Mouse (Mus musculus) adipose tissue, adult 10 weeks (tissue): Measurements from ENCODE around the gene BC061212. TPM values are rescaled to one million over a fixed set of nuclear protein-coding genes. Genes with fewer than 3 reads are reported as not detected.

ENCODE experiments used
- polyA plus RNA-seq: library from polyadenylated mRNA; stranded (reverse); fragments of 350-450 nt; fragmentation: Illumina TruSeq; extraction: RNeasy Lipid Tissue Mini Kit (QIAGEN cat#74804); gene quantifications from one replicate; pipeline ENCODE4 v1.2.3, GENCODE M21; 2014; ENCODE audit warnings: low read depth, low replicate concordance

The BC061212 gene
- not detected for polyA plus RNA-seq

GRCm38 (mm10) chr5:94070445-94070844, at the start of gene BC061212:
TSS of gene BC061212 (minus strand) at chr5:94070545.

GRCm38 (mm10) chr5:94076085-94076484, 5.7 kb upstream of the BC061212 start, which contains the start of gene Gm6351:
TSS of gene Gm6351 (plus strand) at chr5:94076385.

Other genes with a start within 250 kb of the BC061212 start
- gene Gm7792, start 226.8 kb downstream of the BC061212 start, polyA plus RNA-seq: not detected
- not detected for gene Gm16429, start 141.5 kb downstream of the BC061212 start, polyA plus RNA-seq
- gene Gm6351, start 5.8 kb upstream of the BC061212 start, polyA plus RNA-seq: not detected
- not detected for gene Gm3106, start 147.5 kb upstream of the BC061212 start, polyA plus RNA-seq
- not detected for gene A430089I19Rik, start 236.3 kb upstream of the BC061212 start, polyA plus RNA-seq
- not detected for gene Gm6502, start 243.9 kb upstream of the BC061212 start, polyA plus RNA-seq